Mouse (Mus musculus) inflammation-experienced regulatory T-cells, adult 6 months (primary cell): ENCODE results near the gene Kcnn3. TPM values are rescaled to one million over a fixed set of nuclear protein-coding genes. Genes with fewer than 3 reads are reported as not detected.

ENCODE experiments used
- ATAC-seq: one replicate; pipeline ENCODE4 v1.8.0; 2017
- polyA plus RNA-seq, 3 experiments: library from polyadenylated mRNA; unstranded; fragments of 100-300 nt; shearing (Covaris generic); gene quantifications; one replicate each; pipeline ENCODE4 v1.2.1; 2017

The Kcnn3 gene
- polyA plus RNA-seq, result not detected

- ATAC-seq, result no peak
These were observed at the start of gene Kcnn3 for GRCm38 (mm10) chr3:89519894-89520293. Gene Kcnn3 (plus strand): TSS chr3:89520164.

DNA sequence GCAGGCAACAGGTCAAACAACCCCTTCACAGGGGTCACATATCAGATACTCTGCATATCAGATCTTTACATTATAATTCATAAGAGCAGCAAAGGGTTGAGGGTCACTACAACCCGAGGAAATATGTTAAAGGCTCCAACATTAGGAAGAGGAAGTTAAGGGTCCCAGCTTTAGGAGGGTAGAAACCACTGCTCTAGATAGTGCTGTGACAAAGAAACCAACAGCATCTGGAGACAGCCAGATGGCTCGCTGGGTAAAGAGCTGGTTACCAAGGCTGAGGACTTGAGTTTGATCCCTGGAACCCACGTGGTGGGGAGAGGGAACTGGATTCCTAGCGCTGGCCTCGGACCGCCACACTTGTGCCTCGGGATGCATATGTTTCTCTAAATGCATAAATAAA lies 47.7 kb upstream of the Kcnn3 start:
- ATAC-seq, result no peak

DNA sequence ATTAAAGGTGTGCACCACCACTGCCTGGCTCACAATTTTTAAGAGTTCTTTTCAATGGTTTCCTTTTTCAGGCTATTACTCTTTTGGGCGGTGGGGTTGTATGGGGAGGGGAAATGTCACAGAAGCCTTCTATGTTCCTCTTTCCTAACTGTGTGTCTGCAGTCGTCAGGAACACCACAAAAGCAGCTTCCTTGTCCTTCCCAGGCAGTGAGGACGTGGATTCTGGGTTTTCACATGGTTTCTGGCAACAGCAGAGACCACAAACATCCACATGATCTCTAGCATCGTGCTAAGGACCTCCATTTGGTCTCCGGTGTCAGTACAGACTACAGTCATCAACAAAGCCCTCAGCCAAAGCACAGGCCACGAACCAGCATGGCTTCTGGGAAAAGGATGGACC lies 46.1 kb upstream of the Kcnn3 start:
- no peak for ATAC-seq

DNA sequence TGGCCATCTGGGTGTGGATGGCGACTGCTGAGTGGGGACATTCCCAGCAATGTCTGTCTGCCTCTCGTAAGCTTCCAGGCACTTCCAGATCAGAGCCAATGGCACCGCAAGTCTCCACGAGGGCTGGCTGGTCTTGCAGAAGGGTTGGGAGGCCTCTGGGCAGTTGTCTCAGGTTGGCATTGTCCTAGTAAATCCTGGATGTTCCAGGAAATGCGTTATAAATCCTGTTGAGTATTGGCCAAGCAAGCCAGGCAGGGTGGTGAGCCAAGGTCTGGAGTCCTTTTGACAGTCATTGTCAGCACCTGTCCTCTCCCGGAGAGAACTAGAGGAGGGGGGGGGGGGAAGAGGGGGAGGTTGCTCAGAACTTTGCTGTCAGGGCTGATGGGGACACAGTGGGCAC lies 40.9 kb upstream of the Kcnn3 start:
- no peak for ATAC-seq

- no peak for ATAC-seq
These were observed 38.5 kb upstream of the Kcnn3 start for GRCm38 (mm10) chr3:89481488-89481887.

DNA sequence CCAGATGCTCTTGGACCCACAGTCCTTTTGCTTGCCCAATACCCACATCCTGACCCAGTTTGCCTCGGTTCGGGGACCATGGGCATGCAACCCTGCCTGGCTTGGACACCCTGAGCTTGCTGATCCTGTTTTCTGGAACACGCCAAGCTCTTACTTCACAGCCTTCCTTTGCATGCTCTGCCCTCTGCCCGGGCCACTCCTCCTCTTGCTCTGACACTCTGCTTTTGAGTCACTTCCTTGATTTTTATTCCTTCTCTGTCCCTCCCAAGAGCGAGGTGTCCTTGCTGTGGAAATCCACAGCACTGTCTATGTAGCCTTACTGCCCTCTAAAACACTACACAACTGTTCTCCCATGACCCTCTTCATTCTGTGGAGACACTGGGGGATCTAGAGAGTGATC lies 37.7 kb upstream of the Kcnn3 start:
- no peak for ATAC-seq

DNA sequence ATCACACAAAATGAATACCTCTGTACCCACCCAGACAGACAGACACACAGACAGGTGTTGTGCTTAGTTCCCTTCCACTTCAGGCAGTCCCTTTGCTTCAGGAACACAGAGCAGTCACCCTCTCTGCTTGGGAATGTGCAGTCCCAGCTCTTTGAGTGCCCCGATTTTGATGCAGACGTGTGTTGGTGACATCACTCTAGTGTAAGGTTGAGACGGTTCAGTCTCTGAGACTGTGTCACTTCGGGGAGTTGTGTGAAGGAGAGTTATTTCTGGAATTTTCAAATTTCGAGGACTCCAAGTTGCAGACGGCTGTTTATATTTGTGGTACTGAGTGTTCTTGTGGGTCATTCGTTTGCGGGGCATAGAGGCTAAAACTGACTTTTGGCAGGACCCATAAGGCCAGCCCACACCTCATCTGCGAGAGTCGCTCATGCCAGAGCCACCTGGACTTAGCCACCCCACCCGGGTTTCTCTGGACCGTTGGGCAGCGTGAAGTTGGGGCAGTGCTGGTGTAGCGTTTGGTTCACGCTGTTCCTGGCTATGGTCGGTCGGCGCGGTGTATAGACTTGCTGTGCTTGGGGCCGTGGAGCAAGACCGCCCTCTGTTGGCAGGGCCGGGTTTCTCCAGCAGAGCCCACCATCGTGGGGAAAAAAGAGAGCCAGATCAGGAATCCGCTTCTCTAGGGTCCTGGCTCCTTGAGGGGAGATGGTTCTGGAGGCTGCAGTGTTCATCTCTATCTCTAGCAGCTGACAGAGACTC lies 35.0 kb upstream of the Kcnn3 start:
- peak; percentile 71 for ATAC-seq

DNA sequence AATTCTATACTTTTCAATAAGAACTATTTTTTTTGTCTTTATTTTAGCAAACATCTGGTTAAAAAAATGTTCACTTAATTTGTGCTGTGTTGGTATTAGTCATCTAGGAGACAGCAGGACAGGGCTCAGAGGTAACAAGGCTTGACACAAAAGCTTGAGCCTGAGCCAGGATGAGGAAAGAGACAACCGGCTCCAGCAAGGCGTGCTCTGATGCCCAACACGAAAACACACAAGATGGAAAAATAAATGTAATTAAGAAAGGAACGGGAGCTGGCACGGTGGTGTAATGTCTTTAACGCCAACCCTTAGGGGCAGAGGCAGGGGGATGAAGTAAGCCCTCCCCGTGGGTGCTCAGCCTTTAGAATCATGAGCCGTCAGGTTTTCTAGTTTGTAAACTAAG lies 33.9 kb upstream of the Kcnn3 start:
- no peak for ATAC-seq

- ATAC-seq, result no peak
These were observed 32.9 kb upstream of the Kcnn3 start for GRCm38 (mm10) chr3:89486916-89487702.

DNA sequence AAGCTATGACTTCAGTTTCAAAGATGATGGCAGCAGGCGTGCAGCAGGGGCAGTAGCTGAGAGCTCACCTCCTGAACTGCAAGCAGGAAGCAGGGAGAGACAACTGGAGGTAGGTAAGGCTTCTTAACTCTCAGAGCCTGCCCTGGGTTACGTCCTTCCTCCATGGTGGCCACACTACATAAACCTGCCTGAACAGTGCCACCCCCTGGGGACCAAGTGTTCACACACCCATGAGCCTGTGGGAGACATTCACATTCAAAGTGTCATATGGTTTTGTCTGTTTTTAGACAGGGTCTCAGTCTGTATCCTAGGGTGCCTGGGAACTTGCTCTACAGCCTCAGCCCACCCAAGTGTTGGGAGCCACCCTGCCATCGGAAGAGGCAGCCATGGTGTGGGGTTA lies 29.2 kb upstream of the Kcnn3 start:
- no peak for ATAC-seq

- ATAC-seq, result peak; percentile 76
These were observed 28.4 kb upstream of the Kcnn3 start for GRCm38 (mm10) chr3:89491559-89491958.

DNA sequence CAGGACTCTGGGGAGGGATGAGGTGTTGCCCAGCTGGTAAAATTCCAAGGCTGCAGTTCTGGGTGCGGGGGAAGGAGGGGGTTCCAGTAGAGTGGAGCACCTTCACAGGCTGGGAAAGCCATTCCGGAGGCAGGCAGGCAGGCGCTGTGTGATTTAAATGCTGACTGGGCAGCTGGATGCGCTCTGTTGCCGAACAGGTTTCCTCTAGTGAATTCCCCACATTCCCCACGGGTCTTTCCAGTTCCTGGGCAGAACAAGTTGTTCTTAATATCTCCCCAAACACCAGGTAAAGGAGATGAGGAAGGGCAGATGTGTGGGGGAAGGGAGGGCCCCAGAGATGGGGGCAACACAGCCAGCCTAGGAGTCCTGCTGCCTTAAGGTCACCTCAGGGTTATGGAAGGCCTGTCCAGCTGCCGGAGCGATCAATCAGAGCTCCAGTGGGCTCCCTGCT lies 27.2 kb upstream of the Kcnn3 start:
- no peak for ATAC-seq

DNA sequence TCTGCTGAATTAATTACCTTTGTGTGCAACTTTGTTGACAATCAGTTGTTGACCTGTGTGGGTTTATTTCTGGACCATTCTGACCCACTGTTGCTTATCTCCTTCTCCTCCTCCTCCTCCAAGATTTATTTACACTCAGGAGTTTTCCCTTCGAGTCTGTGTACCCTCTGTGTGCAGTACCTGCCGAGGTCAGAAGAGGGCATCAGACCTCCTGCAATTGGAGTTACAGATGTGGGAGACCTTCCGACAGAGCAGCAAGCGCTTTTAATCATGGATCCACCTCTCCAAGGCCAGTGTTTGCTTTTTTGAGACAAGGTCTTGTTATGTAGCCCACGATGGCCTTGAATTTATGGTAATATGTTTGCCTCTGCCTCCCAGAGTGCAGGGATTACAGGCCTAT lies 25.3 kb upstream of the Kcnn3 start:
- ATAC-seq, result no peak

DNA sequence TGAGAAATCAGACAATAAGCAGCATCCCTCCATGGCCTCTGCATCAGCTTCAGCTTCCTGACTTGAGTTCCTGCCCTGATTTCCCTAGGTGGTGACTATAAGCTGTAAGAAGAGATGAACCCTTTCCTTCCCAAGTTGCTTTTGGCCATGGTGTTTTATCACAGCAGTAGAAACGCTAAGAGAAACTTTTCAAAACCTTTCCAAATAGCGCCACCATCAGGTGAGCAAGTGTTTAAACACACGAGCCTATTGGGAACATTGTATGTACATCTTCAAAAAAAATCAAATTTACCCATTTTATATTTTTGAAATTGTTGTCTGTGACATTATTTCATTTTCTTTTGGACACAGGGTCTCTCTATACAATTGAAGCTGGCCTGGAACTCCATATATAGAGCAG lies 23.6 kb upstream of the Kcnn3 start:
- ATAC-seq, result no peak

DNA sequence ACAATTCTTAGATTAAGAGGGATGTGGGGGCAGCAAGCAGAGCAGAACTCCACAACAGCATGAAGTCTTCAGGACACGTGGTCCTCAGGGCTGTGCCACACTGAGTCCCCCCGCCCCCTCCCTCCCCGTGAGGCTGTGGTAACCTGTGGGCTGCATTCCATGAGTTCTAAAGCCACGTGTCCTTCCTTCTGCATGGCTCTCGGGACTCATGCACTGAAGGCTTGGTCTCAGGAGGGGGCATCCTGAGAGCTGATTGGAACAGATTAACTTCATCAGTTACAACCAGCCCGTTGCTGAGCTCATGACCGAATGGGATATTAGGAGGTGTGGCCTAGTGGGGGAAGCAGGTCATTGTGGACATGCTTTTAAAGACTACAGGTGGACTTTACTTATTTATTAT lies 20.3 kb upstream of the Kcnn3 start:
- ATAC-seq, result no peak

DNA sequence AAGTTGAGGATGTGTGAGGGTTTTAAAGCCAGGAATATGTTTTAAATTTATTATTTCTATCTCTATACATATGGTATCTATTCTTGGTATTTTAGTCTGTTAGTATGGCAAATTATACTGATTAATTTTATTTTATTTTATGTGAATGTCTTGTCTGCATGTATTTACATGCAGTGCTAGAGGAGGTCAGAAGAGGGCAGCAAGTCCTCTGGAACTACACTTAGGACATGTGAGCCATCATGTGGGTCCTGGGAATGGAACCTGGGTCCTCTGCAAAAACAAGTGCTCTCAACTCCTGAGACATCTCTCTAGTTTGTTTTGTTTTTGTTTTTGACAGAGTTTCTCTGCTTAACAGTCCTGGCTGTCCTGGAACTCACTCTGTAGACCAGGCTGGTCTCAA lies 18.5 kb upstream of the Kcnn3 start:
- no peak for ATAC-seq

DNA sequence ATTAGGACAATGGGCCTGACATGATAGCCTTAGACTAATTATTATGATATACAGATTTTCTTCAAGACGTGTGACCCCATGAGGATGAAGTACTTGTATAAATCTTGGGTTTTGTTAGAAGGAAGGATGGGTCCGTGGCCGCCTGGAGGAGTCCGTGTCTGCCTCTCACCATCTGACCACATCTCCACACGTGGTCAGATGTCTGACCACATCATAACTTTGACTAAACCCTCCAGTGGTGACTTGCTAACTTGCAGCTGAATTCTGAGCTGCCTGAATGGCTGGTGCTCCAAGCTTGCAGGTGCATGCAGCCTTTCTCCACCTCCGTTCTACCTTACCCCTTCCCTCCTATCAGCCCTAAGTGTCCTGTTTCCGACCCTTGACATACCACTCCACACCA lies 17.4 kb upstream of the Kcnn3 start:
- ATAC-seq, result no peak

DNA sequence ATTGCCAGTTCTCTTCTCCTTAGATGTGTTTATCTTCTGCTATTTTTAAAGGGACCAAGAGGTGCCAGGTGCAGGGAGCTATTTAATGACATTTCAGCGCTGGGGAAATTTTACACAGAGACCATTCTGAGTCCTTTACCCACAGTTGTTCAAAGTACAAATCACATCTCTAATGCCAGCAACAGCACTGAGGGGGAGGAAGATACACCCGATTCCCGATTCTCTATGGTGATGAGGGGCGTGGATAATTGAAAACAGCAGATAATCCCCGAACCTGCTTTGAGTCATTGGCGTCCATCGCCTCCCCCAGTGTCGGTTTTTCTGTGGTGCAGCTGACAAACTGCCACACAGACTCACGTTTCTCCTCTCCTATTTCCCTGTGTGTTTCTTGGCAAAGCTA lies 11.9 kb upstream of the Kcnn3 start:
- ATAC-seq, result no peak

- no peak for ATAC-seq
These were observed 9.0 kb upstream of the Kcnn3 start for GRCm38 (mm10) chr3:89510979-89511378.

GRCm38 (mm10) chr3:89511400-89511799 lies 8.6 kb upstream of the Kcnn3 start:
- ATAC-seq, result no peak

DNA sequence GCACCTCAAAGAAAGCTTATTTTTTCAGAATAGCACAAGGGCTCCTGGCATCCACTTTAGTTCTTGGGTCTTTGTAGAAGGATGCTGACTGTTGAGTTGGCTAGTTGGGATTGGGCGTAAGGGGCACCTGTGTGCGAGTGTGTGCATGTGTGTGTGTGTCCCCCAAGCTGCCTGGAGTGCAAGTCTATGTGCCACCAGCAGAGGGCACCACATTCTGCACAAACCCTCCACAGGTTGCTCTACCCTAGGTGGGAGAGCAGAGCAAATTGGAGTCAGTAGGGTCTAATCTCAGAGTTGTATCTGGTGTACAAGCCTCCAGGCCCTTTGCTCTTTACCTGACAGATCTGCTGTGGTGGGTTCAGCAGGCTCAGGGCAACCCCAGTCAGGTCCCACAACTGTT lies 7.7 kb upstream of the Kcnn3 start:
- no peak for ATAC-seq

DNA sequence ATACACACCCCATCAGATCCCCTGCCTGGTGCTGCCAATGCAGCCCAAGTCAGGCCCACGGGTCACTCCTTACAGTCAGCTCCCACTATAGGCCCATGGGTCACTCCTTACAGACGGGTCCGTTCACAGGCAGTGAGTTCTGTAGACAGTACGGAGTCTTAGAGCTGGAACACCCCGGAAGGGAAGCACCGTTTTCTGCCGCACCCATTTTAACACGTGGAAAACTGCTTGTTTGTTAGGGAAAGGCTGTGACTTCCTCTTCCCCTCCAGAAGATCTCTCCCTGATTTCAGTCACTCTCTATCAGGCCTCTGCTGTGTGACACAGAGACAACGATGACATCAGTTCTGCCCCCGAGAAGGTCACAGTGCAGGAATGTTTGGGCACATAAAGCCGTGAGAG lies 4.5 kb upstream of the Kcnn3 start:
- no peak for ATAC-seq

GRCm38 (mm10) chr3:89516321-89516720 lies 3.6 kb upstream of the Kcnn3 start:
- ATAC-seq, result no peak
